Mouse (Mus musculus) heart, embryonic 11.5 days (tissue): ENCODE measurements around the gene Tgfb2. TPM values are rescaled to one million over a fixed set of nuclear protein-coding genes. Genes with fewer than 3 reads are reported as not detected.

Experiments used
- ATAC-seq: fragments of 200-750 bp; cut with Nextera tagmentation; replicated peaks from 2 replicates; pipeline ENCODE4 v1.8.0; 2017; ENCODE audit warnings: moderate library complexity; ENCODE audit not compliant: insufficient number of reproducible peaks, low FRiP score, low TSS enrichment
- H3K27ac ChIP-seq: fragments of 300-500 bp; sonication (generic); 2 replicates; pipeline ENCODE4 v1.5.1; 2014; ENCODE audit warnings: mild to moderate bottlenecking, low read depth, low read length
- H3K27me3 ChIP-seq: fragments of 300-500 bp; sonication (generic); 2 replicates; pipeline ENCODE4 v1.6.1; 2014; ENCODE audit warnings: mild to moderate bottlenecking, low read length, mixed read lengths; ENCODE audit not compliant: control insufficient read depth, insufficient read depth
- H3K36me3 ChIP-seq: fragments of 300-500 bp; sonication (generic); 2 replicates; pipeline ENCODE4 v1.6.1; 2014; ENCODE audit warnings: mild to moderate bottlenecking, low read length, moderate library complexity, mixed read lengths; ENCODE audit not compliant: control insufficient read depth, insufficient read depth
- H3K4me1 ChIP-seq: fragments of 300-500 bp; sonication (generic); 2 replicates; pipeline ENCODE4 v1.6.1; 2014; ENCODE audit warnings: low read length; ENCODE audit not compliant: control insufficient read depth, insufficient read depth
- H3K4me2 ChIP-seq: fragments of 300-500 bp; sonication (generic); 2 replicates; pipeline ENCODE4 v1.6.1; 2014; ENCODE audit warnings: mild to moderate bottlenecking, moderate library complexity
- H3K4me3 ChIP-seq: fragments of 300-500 bp; sonication (generic); 2 replicates; pipeline ENCODE4 v1.5.1; 2014; ENCODE audit warnings: low read depth, low read length
- H3K9ac ChIP-seq: fragments of 300-500 bp; sonication (generic); 2 replicates; pipeline ENCODE4 v1.6.1; 2014; ENCODE audit warnings: mild to moderate bottlenecking, low read depth, low read length, moderate library complexity
- H3K9me3 ChIP-seq: fragments of 300-500 bp; sonication (generic); replicated peaks from 2 replicates; pipeline ENCODE4 v1.6.1; 2016; ENCODE audit warnings: low read length; ENCODE audit not compliant: control insufficient read depth
- WGBS: fragments of 180-500 bp; shearing (Covaris S2); extraction: QIAGEN DNeasy Blood & Tissue Kit; methylation state at CpG from one replicate; pipeline ENCODE4 v1.1.7; 2014; ENCODE audit not compliant: insufficient replicate concordance; 5-methylcytosine and 5-hydroxymethylcytosine counted together
- polyA plus RNA-seq: library from polyadenylated mRNA; unstranded; fragments of >200 nt; fragmentation: Nextera tagmentation; extraction: Ambion mirVana; gene quantifications from 2 replicates; pipeline ENCODE4 v1.2.1, GENCODE M21; 2014

Gene Tgfb2
- polyA plus RNA-seq, 1 experiment from 2014 or later = 56.5 TPM

GRCm38 (mm10) chr1:186674621-186675020 lies 31.2 kb downstream of the Tgfb2 start:
- no peak for ATAC-seq
- WGBS = 78% methylated on average over 3 of the region's 3 CpGs
- peaks cover 14% of the 10 kb centered on the region for H3K4me1 ChIP-seq

DNA sequence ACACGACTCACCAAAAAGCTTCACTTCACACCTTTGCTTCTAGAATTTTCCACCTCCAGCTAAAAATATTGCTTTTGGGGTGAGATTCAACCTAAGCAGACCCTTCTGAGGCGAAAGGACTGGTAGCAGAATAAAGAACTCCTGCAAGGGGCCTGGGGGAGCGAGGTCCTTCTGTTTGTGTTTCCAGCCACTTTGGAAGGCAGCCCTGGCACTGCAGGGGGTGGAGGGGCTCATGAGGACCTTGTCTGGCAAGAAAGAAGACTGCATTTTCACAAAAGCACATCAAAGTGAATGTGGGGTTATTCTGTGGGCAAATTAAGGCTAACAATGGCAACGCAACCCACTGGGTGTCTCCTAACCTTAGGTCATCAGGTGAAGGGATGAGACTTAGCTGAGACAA lies 32.6 kb downstream of the Tgfb2 start:
- Histone ChIP-seq H3K9ac (no peak overlapping the region), H3K4me1 (peaks cover 12% of the 10 kb centered on the region; the same call in 1 of the 2 replicates), H3K4me2 (no peak overlapping the region), H3K4me3 (no peak overlapping the region), H3K27me3 (no peaks in the 10 kb centered on the region), H3K9me3 (no peaks in the 10 kb centered on the region), H3K27ac (no peak overlapping the region), H3K36me3 (no peaks in the 10 kb centered on the region)
- WGBS = 80% methylated on average over 4 of the region's 4 CpGs
- ATAC-seq = no peak

More at GRCm38 (mm10) chr1:186674621-186675020, 31.2 kb downstream of the Tgfb2 start:
- no peak overlapping the region for H3K4me2 ChIP-seq
- no peak overlapping the region for H3K9ac ChIP-seq
- H3K9me3 ChIP-seq = no peaks in the 10 kb centered on the region
- no peaks in the 10 kb centered on the region for H3K36me3 ChIP-seq
- H3K27me3 ChIP-seq = no peaks in the 10 kb centered on the region
- no peak overlapping the region for H3K27ac ChIP-seq
- no peak overlapping the region for H3K4me3 ChIP-seq

DNA sequence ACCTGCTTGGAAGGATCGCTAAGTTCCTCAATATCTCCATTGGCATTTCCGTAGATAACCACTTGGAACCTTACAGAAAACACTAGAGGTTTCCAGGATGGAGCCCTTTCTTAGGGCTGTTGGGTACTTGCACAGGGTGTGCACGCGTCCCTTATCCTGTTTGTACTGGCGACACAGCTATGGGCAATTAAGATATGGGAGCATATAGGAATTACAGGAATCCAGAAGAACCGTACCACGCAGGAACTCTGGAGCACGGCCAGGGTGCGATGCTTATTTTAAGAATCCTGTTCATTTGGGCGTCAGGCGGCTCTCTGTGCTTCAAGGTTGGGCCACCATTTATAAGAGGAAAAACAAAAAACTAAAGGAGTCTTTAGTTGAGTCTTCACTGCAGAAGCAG lies 42.4 kb downstream of the Tgfb2 start:
- Histone ChIP-seq H3K4me3 (no peak overlapping the region), H3K4me2 (peak overlapping the region; percentile 50), H3K27me3 (no peaks in the 10 kb centered on the region), H3K4me1 (peaks cover 23% of the 10 kb centered on the region), H3K27ac (peak overlapping the region; percentile 78), H3K9me3 (no peaks in the 10 kb centered on the region), H3K36me3 (no peaks in the 10 kb centered on the region), H3K9ac (no peak overlapping the region)
- WGBS = 30% methylated on average over 11 of the region's 11 CpGs
- peak; percentile 70; the same call in 1 of the 2 replicates for ATAC-seq

DNA sequence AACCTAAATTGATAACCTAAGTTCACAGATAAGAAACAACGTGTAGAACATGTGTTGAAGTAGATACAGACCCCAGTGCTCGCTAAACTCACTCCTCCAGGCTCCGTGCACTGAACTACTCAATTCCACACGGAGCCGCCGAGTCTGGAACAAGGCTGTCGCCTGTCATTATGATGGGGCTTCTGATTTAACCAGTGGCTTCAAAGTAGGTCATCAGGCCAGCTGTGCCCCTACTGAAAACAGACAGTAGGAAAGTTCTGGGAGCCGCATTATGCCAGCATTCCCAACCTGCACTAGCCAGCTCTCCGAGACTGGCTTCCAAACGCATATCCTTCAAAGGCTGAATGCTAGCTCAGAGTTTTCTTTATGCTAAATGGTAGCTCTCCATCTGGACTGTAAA lies 42.8 kb downstream of the Tgfb2 start:
- WGBS = 26% methylated on average over 10 of the region's 10 CpGs
- Histone ChIP-seq H3K9me3 (no peaks in the 10 kb centered on the region), H3K27ac (peak overlapping the region; percentile 78), H3K27me3 (no peaks in the 10 kb centered on the region), H3K36me3 (no peaks in the 10 kb centered on the region), H3K4me2 (peak overlapping the region; percentile 50), H3K4me3 (no peak overlapping the region), H3K9ac (peak overlapping the region; percentile 12; the same call in 1 of the 2 replicates), H3K4me1 (peaks cover 24% of the 10 kb centered on the region)
- ATAC-seq = 0 out of 2 replicates have a peak, but pooled peaks have one; percentile 3

- Histone ChIP-seq H3K4me2 (no peak overlapping the region), H3K9me3 (no peaks in the 10 kb centered on the region), H3K4me3 (no peak overlapping the region), H3K27me3 (no peaks in the 10 kb centered on the region), H3K36me3 (no peaks in the 10 kb centered on the region), H3K9ac (no peak overlapping the region), H3K4me1 (peaks cover 21% of the 10 kb centered on the region), H3K27ac (no peak overlapping the region)
- 78% methylated on average over 15 of the region's 15 CpGs for WGBS
- no peak for ATAC-seq
These were observed 44.4 kb downstream of the Tgfb2 start for GRCm38 (mm10) chr1:186661206-186661921.

DNA sequence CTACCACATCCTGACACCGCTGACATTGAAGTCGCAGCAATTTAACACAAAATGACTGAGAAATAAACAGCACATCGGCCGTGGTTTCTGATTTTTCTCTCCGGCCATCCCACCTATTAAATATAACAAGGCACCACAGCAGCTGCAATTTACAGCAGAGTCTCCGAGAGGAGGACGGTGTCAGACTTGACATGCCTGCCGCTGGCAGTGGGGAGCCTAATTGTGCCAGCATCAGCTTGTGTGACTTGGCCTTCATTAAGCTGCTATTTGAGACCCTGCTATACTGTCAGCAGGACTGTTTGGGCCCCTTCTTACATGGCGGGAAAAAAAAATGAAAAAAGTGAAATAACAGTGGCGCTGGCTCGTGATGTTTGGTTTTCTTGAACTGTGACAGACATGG lies 47.0 kb downstream of the Tgfb2 start:
- 86% methylated on average over 11 of the region's 11 CpGs for WGBS
- H3K9me3 ChIP-seq = no peaks in the 10 kb centered on the region
- H3K36me3 ChIP-seq = no peaks in the 10 kb centered on the region
- H3K4me2 ChIP-seq = no peak overlapping the region
- peaks cover 15% of the 10 kb centered on the region for H3K4me1 ChIP-seq
- no peaks in the 10 kb centered on the region for H3K27me3 ChIP-seq
- no peak overlapping the region for H3K9ac ChIP-seq
- H3K4me3 ChIP-seq = no peak overlapping the region
- no peak overlapping the region for H3K27ac ChIP-seq
- ATAC-seq = no peak

- no peaks in the 10 kb centered on the region for H3K9me3 ChIP-seq
- H3K27ac ChIP-seq = no peak overlapping the region
- peaks cover 8% of the 10 kb centered on the region for H3K4me1 ChIP-seq
- 84% methylated on average over 16 of the region's 16 CpGs for WGBS
- H3K36me3 ChIP-seq = no peaks in the 10 kb centered on the region
- H3K27me3 ChIP-seq = no peaks in the 10 kb centered on the region
- H3K9ac ChIP-seq = no peak overlapping the region
- no peak overlapping the region for H3K4me2 ChIP-seq
- no peak overlapping the region for H3K4me3 ChIP-seq
- ATAC-seq = no peak
These were observed 48.1 kb downstream of the Tgfb2 start for GRCm38 (mm10) chr1:186657559-186658219.

DNA sequence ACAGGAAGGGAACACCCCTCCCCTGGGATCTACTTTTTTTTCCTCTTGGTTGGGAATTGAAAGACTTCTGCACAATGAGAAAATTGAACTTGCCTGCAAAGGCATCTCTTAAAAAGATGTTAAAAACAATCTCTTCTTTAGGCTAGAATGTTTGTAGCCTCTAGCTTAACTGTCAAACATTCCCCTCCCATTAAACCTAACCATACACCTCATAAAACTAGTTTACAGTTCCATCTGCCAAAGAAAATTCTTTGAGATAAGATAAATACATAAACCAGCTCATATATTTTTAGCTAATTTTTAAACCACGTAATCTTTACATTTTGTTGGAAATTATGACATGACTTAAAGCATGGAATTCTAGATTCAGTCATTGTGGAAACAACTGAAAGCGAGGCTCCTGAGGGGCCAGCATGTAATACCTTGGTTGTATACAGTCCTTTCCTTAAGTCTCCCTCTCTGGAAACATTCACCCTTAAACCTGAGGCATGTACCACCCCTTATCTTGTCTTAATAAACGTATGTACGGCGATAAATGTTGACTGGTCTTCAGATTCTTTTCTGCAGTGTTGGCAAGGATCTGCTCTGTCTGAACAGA lies 49.0 kb downstream of the Tgfb2 start:
- WGBS = 72% methylated on average over 5 of the region's 5 CpGs
- ATAC-seq = no peak
- Histone ChIP-seq H3K9me3 (no peaks in the 10 kb centered on the region), H3K9ac (no peak overlapping the region), H3K27me3 (no peaks in the 10 kb centered on the region), H3K4me1 (peaks cover 9% of the 10 kb centered on the region; the same call in 1 of the 2 replicates), H3K27ac (no peak overlapping the region), H3K4me3 (no peak overlapping the region), H3K36me3 (no peaks in the 10 kb centered on the region), H3K4me2 (no peak overlapping the region)
